Mouse (Mus musculus) testis, adult 2 months (tissue): ENCODE results near the gene Pex1.

Source experiments
- CTCF ChIP-seq: fragments of 200-500 bp; IDR thresholded peaks from 2 replicates; pipeline ENCODE4 v1.5.1; 2012; ENCODE audit warnings: low read depth, mild to moderate bottlenecking, inconsistent platforms, low read length, moderate library complexity; ENCODE audit not compliant: control insufficient read depth, insufficient read depth, insufficient replicate concordance
- POLR2A ChIP-seq: fragments of 200-500 bp; IDR thresholded peaks from 2 replicates; pipeline ENCODE4 v1.6.1; 2012; ENCODE audit warnings: low read depth, mild to moderate bottlenecking, inconsistent platforms, low read length, moderate library complexity; ENCODE audit not compliant: control insufficient read depth

- TF ChIP-seq CTCF: no peak
- no peak for TF ChIP-seq POLR2A
These were observed 44.4 kb upstream of the Pex1 start for GRCm38 (mm10) chr5:3551481-3551880.
